Mouse (Mus musculus) layer of hippocampus, postnatal 25 days (tissue): ENCODE results near the gene Fam213b. TPM values are rescaled to one million over a fixed set of nuclear protein-coding genes. Genes with fewer than 3 reads are reported as not detected.

Source experiments
- DNase-seq, 2 experiments: peaks; one replicate each; pipeline ENCODE4 v3.0.0; 2022; ENCODE audit warnings: mixed read lengths in 2 of 2, low spot score in 1 of 2; ENCODE audit errors: extremely low spot score in 1 of 2
- total RNA-seq, 2 experiments: library from RNA; stranded (reverse); gene quantifications; 2 replicates each; pipeline ENCODE4 v1.2.3; 2021

The Fam213b gene
- total RNA-seq, 2 experiments from 2014 or later: 40.9 to 51.7 TPM

GRCm38 (mm10) chr4:154885416-154885815, 13.5 kb downstream of the Fam213b start:
- DNase-seq: no peak

GRCm38 (mm10) chr4:154882014-154882659, 16.8 kb downstream of the Fam213b start:
- no peak for DNase-seq

GRCm38 (mm10) chr4:154880730-154881129, 18.2 kb downstream of the Fam213b start:
- DNase-seq: no peak

- DNase-seq: peak; percentile 86 to 99
Measured at GRCm38 (mm10) chr4:154877864-154878548, 20.9 kb downstream of the Fam213b start.

GRCm38 (mm10) chr4:154873186-154873585, 25.7 kb downstream of the Fam213b start:
- no peak for DNase-seq

GRCm38 (mm10) chr4:154871757-154872251, 27.1 kb downstream of the Fam213b start:
- no peak for DNase-seq

- DNase-seq: no peak
Measured at GRCm38 (mm10) chr4:154870721-154871120, 28.2 kb downstream of the Fam213b start.

GRCm38 (mm10) chr4:154869440-154869839, 29.5 kb downstream of the Fam213b start, which contains the start of gene Mmel1:
TSS of gene Mmel1 (plus strand) at chr4:154869585.
- no peak for DNase-seq

GRCm38 (mm10) chr4:154867257-154867656, 31.7 kb downstream of the Fam213b start:
- DNase-seq: no peak

- no peak for DNase-seq
Measured at GRCm38 (mm10) chr4:154866391-154866790, 32.5 kb downstream of the Fam213b start.

GRCm38 (mm10) chr4:154864961-154865760, 33.8 kb downstream of the Fam213b start:
- no peak for DNase-seq

- DNase-seq: peak; percentile 76 to 86
Measured at GRCm38 (mm10) chr4:154864271-154864771, 34.6 kb downstream of the Fam213b start.

- DNase-seq: no peak
Measured at GRCm38 (mm10) chr4:154863436-154863935, 35.4 kb downstream of the Fam213b start.

GRCm38 (mm10) chr4:154861967-154862366, 37.0 kb downstream of the Fam213b start:
- no peak for DNase-seq

- DNase-seq: no peak
Measured at GRCm38 (mm10) chr4:154858601-154859000, 40.3 kb downstream of the Fam213b start.

- no peak for DNase-seq
Measured at GRCm38 (mm10) chr4:154857366-154858240, 41.3 kb downstream of the Fam213b start.

- no peak for DNase-seq
Measured at GRCm38 (mm10) chr4:154856882-154857281, 42.1 kb downstream of the Fam213b start.

GRCm38 (mm10) chr4:154856480-154856837, 42.5 kb downstream of the Fam213b start:
- no peak for DNase-seq

GRCm38 (mm10) chr4:154855721-154856479, 43.0 kb downstream of the Fam213b start:
- peak; percentile 75 to 87 for DNase-seq
